Mouse (Mus musculus) hematopoietic stem cell, adult 5-6 weeks (primary cell): ENCODE results near the gene Slamf7. TPM values are rescaled to one million over a fixed set of nuclear protein-coding genes. Genes with fewer than 3 reads are reported as not detected.
A peak's percentile ranks its signal among the peaks of the same experiment; 100 is the strongest.

Source experiments
- ATAC-seq, 2 experiments: fragments of 125-278 bp in 1 of 2; replicated peaks in 1 of 2; 2 replicates each; pipeline ENCODE4 v1.8.0; 2016 to 2017; ENCODE audit warnings: inconsistent platforms in 2 of 2, mild to moderate bottlenecking in 2 of 2, moderate number of reproducible peaks in 2 of 2, low read depth in 1 of 2, moderate TSS enrichment in 1 of 2; ENCODE audit not compliant: low FRiP score in 2 of 2, poor library complexity in 2 of 2, severe bottlenecking in 2 of 2, insufficient read depth in 1 of 2, low TSS enrichment in 1 of 2
- total RNA-seq: library from RNA; stranded (forward); fragments of 172-1452, 232-1000 nt; gene quantifications from 2 replicates; pipeline ENCODE4 v1.2.3, GENCODE M21; 2017

Slamf7 gene
- total RNA-seq, 1 experiment from 2014 or later, result 1.9 TPM

GRCm38 (mm10) chr1:171607176-171607575 lies 45.7 kb downstream of the Slamf7 start, which contains the start of gene Ly9:
Ly9 (minus strand) TSS chr1:171607410.
- ATAC-seq, result peak; percentile 58 to 83

- ATAC-seq, result no peak
Observed at GRCm38 (mm10) chr1:171606656-171607055, 46.2 kb downstream of the Slamf7 start.

- no peak for ATAC-seq
Observed at GRCm38 (mm10) chr1:171604686-171605085, 48.1 kb downstream of the Slamf7 start.

GRCm38 (mm10) chr1:171584584-171584983 lies 68.3 kb downstream of the Slamf7 start:
- ATAC-seq, result 0 out of 4 replicates have a peak, but pooled peaks of 1 of the 2 experiments have one; percentile 12

Other genes starting within 250 kb of the Slamf7 start
- 47.0 and 59.5 TPM in 2 replicates for gene Usf1, start 241.7 kb downstream of the Slamf7 start, total RNA-seq
- gene Tstd1, start 234.2 kb downstream of the Slamf7 start, total RNA-seq, result 4.7 and 8.8 TPM in 2 replicates
- gene F11r, start 215.5 kb downstream of the Slamf7 start, total RNA-seq, result 12.1 and 13.4 TPM in 2 replicates
- gene Alyref2, start 149.6 kb downstream of the Slamf7 start, total RNA-seq, result 10.0 and 10.3 TPM in 2 replicates
- gene Itln1, start 117.7 kb downstream of the Slamf7 start, total RNA-seq, result not detected in 2 replicates
- 25.9 and 29.0 TPM in 2 replicates for gene Cd244a, start 93.8 kb downstream of the Slamf7 start, total RNA-seq
- 35.9 and 41.0 TPM in 2 replicates for gene Ly9, start 45.6 kb downstream of the Slamf7 start, total RNA-seq
- 60.5 and 99.3 TPM in 2 replicates for gene Cd48, start 29.0 kb upstream of the Slamf7 start, total RNA-seq
- gene Slamf1, start 114.1 kb upstream of the Slamf7 start, total RNA-seq, result 2.1 and 2.6 TPM in 2 replicates
- gene Cd84, start 186.7 kb upstream of the Slamf7 start, total RNA-seq, result 96.5 and 139 TPM in 2 replicates
- gene Gm10521, start 242.6 kb upstream of the Slamf7 start, total RNA-seq, result 5.0 and 5.2 TPM in 2 replicates